Mouse (Mus musculus): Measurements from ENCODE around the gene Alx1.
A peak's percentile ranks its signal among the peaks of the same experiment; 100 is the strongest.

Alx1 gene

GRCm38 (mm10) chr10:103028253-103029131 lies 1.5 kb downstream of the Alx1 start:
- Histone ChIP-seq H3K4me3 (replicated peaks; ENCODE audit: low read length) (peak overlapping the region; percentile 74), H3K4me1 (replicated peaks; ENCODE audit: low read depth, low read length) (peaks cover 16% of the 10 kb centered on the region), H3K9me3 (ENCODE audit: low read length) (no peaks in the 10 kb centered on the region), H3K27me3 (ENCODE audit: insufficient read depth, low read length) (peaks cover 65% of the 10 kb centered on the region), H3K36me3 (ENCODE audit: insufficient read depth, low read length) (no peaks in the 10 kb centered on the region)
- TF ChIP-seq POU5F1 (IDR thresholded peaks at IDR 0.05; ENCODE audit: borderline replicate concordance, low read length) (no peak), NANOG (IDR thresholded peaks at IDR 0.05; ENCODE audit: borderline replicate concordance, low read length) (no peak), CTCF (conservative IDR thresholded peaks at IDR 0.05; ENCODE audit: low read length) (no peak)

GRCm38 (mm10) chr10:103027931-103028252 lies 2.1 kb downstream of the Alx1 start:
- Histone ChIP-seq H3K27me3 (ENCODE audit: insufficient read depth, low read length) (peaks cover 60% of the 10 kb centered on the region), H3K4me1 (replicated peaks; ENCODE audit: low read depth, low read length) (peaks cover 16% of the 10 kb centered on the region), H3K9me3 (ENCODE audit: low read length) (no peaks in the 10 kb centered on the region), H3K4me3 (replicated peaks; ENCODE audit: low read length) (peak overlapping the region; percentile 74), H3K36me3 (ENCODE audit: insufficient read depth, low read length) (no peaks in the 10 kb centered on the region)
- no peak for TF ChIP-seq POU5F1 (IDR thresholded peaks at IDR 0.05; ENCODE audit: borderline replicate concordance, low read length)
- TF ChIP-seq CTCF (conservative IDR thresholded peaks at IDR 0.05; ENCODE audit: low read length): no peak
- TF ChIP-seq NANOG (IDR thresholded peaks at IDR 0.05; ENCODE audit: borderline replicate concordance, low read length): no peak

GRCm38 (mm10) chr10:103027226-103027930 lies 2.6 kb downstream of the Alx1 start:
- no peaks in the 10 kb centered on the region for H3K36me3 ChIP-seq (ENCODE audit: insufficient read depth, low read length)
- H3K4me1 ChIP-seq (replicated peaks; ENCODE audit: low read depth, low read length): peaks cover 16% of the 10 kb centered on the region
- TF ChIP-seq NANOG (IDR thresholded peaks at IDR 0.05; ENCODE audit: borderline replicate concordance, low read length): no peak
- no peak for TF ChIP-seq POU5F1 (IDR thresholded peaks at IDR 0.05; ENCODE audit: borderline replicate concordance, low read length)
- no peak for TF ChIP-seq CTCF (conservative IDR thresholded peaks at IDR 0.05; ENCODE audit: low read length)
- no peaks in the 10 kb centered on the region for H3K9me3 ChIP-seq (ENCODE audit: low read length)
- H3K27me3 ChIP-seq (ENCODE audit: insufficient read depth, low read length): peaks cover 59% of the 10 kb centered on the region
- no peak overlapping the region for H3K4me3 ChIP-seq (replicated peaks; ENCODE audit: low read length)

GRCm38 (mm10) chr10:103026636-103027225 lies 3.3 kb downstream of the Alx1 start:
- peaks cover 16% of the 10 kb centered on the region for H3K4me1 ChIP-seq (replicated peaks; ENCODE audit: low read depth, low read length)
- H3K9me3 ChIP-seq (ENCODE audit: low read length): no peaks in the 10 kb centered on the region
- H3K4me3 ChIP-seq (replicated peaks; ENCODE audit: low read length): no peak overlapping the region; the same call in 1 of the 2 replicates
- H3K27me3 ChIP-seq (ENCODE audit: insufficient read depth, low read length): peaks cover 53% of the 10 kb centered on the region
- H3K36me3 ChIP-seq (ENCODE audit: insufficient read depth, low read length): no peaks in the 10 kb centered on the region
- TF ChIP-seq CTCF (conservative IDR thresholded peaks at IDR 0.05; ENCODE audit: low read length) (no peak), POU5F1 (IDR thresholded peaks at IDR 0.05; ENCODE audit: borderline replicate concordance, low read length) (no peak), NANOG (IDR thresholded peaks at IDR 0.05; ENCODE audit: borderline replicate concordance, low read length) (no peak)

- no peaks in the 10 kb centered on the region for H3K9me3 ChIP-seq (ENCODE audit: low read length)
- H3K36me3 ChIP-seq (ENCODE audit: insufficient read depth, low read length): no peaks in the 10 kb centered on the region
- 0 out of 2 replicates have a peak, but pooled peaks cover 2% of the 10 kb centered on the region for H3K27me3 ChIP-seq (ENCODE audit: insufficient read depth, low read length)
- TF ChIP-seq NANOG (IDR thresholded peaks at IDR 0.05; ENCODE audit: borderline replicate concordance, low read length): no peak
- H3K4me3 ChIP-seq (replicated peaks; ENCODE audit: low read length): no peak overlapping the region
- no peaks in the 10 kb centered on the region for H3K4me1 ChIP-seq (replicated peaks; ENCODE audit: low read depth, low read length)
These were observed 27.5 kb downstream of the Alx1 start for GRCm38 (mm10) chr10:103002556-103002955.

GRCm38 (mm10) chr10:103000902-103001301 lies 29.1 kb downstream of the Alx1 start:
- TF ChIP-seq CTCF (conservative IDR thresholded peaks at IDR 0.05; ENCODE audit: low read length) (no peak), POU5F1 (IDR thresholded peaks at IDR 0.05; ENCODE audit: borderline replicate concordance, low read length) (no peak), NANOG (IDR thresholded peaks at IDR 0.05; ENCODE audit: borderline replicate concordance, low read length) (no peak)
- Histone ChIP-seq H3K36me3 (ENCODE audit: insufficient read depth, low read length) (no peaks in the 10 kb centered on the region), H3K27me3 (ENCODE audit: insufficient read depth, low read length) (0 out of 2 replicates have a peak, but pooled peaks cover 2% of the 10 kb centered on the region), H3K4me3 (replicated peaks; ENCODE audit: low read length) (no peak overlapping the region), H3K4me1 (replicated peaks; ENCODE audit: low read depth, low read length) (no peaks in the 10 kb centered on the region), H3K9me3 (ENCODE audit: low read length) (no peaks in the 10 kb centered on the region)

- H3K27me3 ChIP-seq (ENCODE audit: insufficient read depth, low read length): 0 out of 2 replicates have a peak, but pooled peaks cover 2% of the 10 kb centered on the region
- H3K4me1 ChIP-seq (replicated peaks; ENCODE audit: low read depth, low read length): no peaks in the 10 kb centered on the region
- no peak for TF ChIP-seq NANOG (IDR thresholded peaks at IDR 0.05; ENCODE audit: borderline replicate concordance, low read length)
- TF ChIP-seq CTCF (conservative IDR thresholded peaks at IDR 0.05; ENCODE audit: low read length): no peak
- no peak for TF ChIP-seq POU5F1 (IDR thresholded peaks at IDR 0.05; ENCODE audit: borderline replicate concordance, low read length)
- no peaks in the 10 kb centered on the region for H3K9me3 ChIP-seq (ENCODE audit: low read length)
- H3K36me3 ChIP-seq (ENCODE audit: insufficient read depth, low read length): no peaks in the 10 kb centered on the region
- no peak overlapping the region for H3K4me3 ChIP-seq (replicated peaks; ENCODE audit: low read length)
These were observed 30.4 kb downstream of the Alx1 start for GRCm38 (mm10) chr10:102999584-102999983.

GRCm38 (mm10) chr10:102975106-102975505 lies 54.9 kb downstream of the Alx1 start:
- Histone ChIP-seq H3K4me3 (replicated peaks; ENCODE audit: low read length) (no peak overlapping the region), H3K9me3 (ENCODE audit: low read length) (no peaks in the 10 kb centered on the region), H3K27me3 (ENCODE audit: insufficient read depth, low read length) (no peaks in the 10 kb centered on the region), H3K4me1 (replicated peaks; ENCODE audit: low read depth, low read length) (no peaks in the 10 kb centered on the region), H3K36me3 (ENCODE audit: insufficient read depth, low read length) (no peaks in the 10 kb centered on the region)
- no peak for TF ChIP-seq CTCF (conservative IDR thresholded peaks at IDR 0.05; ENCODE audit: low read length)
- no peak for TF ChIP-seq NANOG (IDR thresholded peaks at IDR 0.05; ENCODE audit: borderline replicate concordance, low read length)
- no peak for TF ChIP-seq POU5F1 (IDR thresholded peaks at IDR 0.05; ENCODE audit: borderline replicate concordance, low read length)
